Mouse (Mus musculus): ENCODE measurements around the gene Hist1h3c.
A peak's percentile ranks its signal among the peaks of the same experiment; 100 is the strongest.

Gene Hist1h3c

DNA sequence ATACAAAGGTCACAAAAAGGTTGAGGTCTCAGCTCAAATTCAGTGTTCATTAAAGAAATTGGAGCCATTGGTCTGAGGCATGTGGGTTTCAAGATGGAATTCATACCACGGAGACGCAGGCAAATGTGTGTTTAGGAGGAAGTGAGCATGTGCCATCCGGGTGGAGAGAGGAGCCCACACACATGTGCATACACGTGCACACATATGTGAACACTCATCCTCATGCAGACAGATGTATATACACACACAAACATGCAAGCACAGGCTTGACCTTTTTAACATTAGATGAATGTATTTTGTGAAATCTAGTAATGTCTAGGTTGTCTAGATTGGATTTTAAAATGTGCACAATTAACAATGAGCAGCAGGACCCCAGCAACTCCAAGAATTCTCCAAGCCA, 43.2 kb downstream of the Hist1h3c start:
- no peak for DNase-seq

DNA sequence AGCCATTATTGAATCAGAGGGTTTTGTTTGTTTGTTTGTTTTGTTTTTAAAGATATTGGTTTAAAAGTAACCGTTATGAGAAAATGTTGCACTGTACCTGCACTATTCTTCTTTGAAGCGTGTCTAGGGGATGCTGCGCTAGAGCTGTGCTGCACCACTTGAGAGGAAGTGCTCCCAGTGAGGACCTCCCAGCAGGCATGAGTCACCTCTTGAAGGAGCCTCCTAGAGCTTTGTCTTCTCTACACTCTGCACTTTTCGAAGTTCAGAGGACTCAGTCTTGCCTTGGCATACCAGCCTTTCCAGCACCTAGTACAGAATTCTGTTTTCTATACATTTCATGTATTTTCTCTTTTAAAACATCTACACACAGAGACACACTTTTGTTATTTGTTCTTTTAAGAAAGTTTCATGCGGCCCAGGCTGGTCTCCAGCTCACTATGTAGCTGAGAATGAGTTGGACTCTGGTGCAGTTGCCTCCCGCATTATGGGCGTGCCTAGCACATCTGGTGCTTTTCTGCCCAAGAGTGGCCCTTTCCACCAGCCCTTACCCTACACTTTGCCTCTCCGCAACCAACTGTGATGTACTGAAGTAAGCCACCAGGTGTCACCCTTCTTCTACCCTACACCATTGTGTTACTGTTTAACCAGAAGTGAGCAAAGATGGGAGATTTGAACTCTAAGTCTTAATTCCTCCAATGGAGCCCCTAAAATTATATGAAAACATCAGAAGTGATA, 44.4 kb downstream of the Hist1h3c start:
- DNase-seq, result peak; percentile 57

DNA sequence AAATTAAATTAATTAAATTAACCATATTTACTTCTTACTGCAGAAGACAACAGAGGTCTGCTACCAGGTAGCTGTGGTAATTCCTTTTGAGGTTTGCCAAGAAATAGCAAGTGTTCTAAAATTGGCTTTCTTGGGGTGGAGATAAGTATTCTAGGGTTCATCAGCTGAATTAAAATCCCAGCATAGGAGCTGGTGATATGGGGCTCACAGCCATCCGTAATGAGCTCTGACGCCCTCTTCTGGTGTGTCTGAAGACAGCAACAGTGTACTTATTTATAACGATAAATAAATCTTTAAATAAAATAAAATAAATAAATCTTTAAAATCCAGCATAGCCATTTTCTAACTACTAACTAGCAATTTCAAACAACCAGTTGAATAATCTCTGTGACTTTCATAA, 45.6 kb downstream of the Hist1h3c start:
- no peak for DNase-seq

DNA sequence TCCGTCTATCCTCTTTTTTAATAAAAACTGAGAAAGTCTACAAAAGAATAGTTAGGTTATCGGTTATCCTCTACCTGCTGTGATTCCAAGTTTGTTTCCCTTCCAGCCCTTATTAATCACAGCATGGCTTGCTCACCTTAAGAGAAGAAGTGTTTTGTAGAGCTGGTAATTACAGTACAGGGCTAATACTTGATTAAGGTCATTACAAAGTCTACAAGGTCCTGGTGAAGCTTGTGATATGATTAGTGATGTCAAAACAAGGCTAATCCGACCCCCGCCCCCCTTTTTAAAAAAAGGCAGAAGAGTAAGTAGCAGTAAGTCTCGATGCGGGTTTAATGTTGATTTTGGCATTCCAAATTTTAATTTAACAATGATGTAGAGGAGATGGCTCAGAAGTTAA, 46.4 kb downstream of the Hist1h3c start:
- no peak for DNase-seq

DNA sequence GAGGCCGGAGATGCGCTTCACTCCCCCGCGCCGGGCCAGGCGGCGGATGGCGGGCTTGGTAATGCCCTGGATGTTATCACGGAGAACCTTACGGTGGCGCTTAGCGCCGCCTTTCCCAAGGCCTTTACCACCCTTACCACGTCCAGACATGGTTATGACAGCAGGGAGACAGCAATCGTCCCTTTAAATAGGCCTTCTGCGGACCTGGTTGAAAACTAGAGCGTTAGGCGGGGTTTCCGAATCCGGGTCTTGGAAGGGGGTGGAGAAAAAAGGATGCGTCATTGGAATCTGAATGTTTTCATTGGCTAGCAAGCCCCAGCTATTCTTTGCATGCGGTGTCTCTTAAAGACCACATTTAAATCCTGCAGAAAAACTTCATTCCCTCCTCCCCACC, 47.1 kb downstream of the Hist1h3c start, which contains the start of gene Hist1h4c:
Hist1h4c (minus strand) TSS at position 155 of the 394 bp plus-strand sequence.
- peak; percentile 92 for DNase-seq

DNA sequence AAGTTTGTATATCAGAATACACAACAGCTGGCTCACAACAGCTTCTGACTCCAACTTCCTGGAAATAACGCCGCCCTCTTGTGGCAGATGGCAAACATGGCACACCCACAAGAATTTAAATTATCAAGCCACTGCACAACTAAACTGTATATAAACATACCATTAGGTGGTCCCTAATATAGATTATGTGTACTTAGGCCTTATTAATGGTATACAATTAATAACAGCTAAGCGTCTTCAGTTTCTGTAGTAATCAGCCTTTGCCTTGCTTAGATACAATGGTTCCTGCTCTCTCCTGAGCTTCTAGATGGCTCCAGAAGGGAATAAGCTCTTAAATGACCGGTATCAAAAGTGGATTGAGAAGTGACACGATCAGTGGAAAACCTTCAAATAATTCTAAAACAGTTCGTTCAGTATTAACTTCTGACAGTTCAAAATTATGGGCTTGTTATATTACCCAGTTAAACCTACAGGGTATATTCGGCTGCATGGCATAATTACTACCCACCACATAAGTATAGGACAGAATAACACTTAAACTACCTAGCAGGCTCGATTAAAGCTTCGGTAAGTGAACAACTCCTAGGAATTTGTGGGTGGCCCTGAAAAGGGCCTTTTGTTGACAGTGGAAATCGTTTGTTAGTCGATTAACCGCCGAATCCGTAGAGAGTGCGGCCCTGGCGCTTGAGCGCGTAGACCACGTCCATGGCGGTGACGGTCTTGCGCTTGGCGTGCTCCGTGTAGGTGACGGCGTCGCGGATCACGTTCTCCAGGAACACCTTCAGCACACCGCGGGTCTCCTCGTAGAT, 47.7 kb downstream of the Hist1h3c start:
- peak; percentile 44 for DNase-seq

DNA sequence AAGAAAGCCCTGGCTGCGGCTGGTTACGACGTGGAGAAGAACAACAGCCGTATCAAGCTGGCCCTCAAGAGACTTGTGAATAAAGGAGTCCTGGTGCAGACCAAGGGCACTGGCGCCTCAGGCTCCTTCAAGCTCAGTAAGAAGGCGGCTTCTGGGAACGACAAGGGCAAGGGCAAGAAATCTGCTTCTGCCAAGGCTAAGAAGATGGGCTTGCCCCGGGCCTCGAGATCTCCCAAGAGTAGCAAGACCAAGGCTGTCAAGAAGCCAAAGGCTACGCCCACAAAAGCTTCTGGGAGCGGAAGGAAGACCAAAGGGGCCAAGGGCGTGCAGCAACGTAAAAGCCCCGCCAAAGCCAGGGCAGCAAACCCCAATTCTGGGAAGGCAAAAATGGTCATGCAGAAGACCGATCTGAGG, 49.3 kb downstream of the Hist1h3c start:
- no peak for DNase-seq

DNA sequence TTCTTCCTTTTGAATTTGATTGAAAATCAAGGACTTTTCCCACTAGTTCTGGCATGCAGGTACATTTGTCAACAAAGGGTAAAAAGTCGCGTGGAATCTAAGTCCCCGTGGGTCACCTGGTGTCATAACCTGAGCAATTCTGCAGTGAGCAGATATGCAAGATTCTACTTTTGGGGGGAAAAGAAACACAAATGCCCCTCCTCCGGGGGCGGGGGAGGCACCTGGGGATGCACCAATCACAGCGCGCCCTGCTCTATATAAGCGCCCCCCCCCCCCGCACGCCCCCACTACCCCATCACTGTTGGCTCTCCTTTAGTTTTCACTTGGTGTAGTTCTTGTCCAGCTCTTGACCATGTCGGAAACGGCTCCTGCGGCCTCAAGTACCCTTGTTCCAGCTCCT, 49.9 kb downstream of the Hist1h3c start, which contains the start of gene Hist1h1t:
Hist1h1t (plus strand) TSS at position 301 of the 400 bp plus-strand sequence.
- DNase-seq, result no peak
